Mouse (Mus musculus) monocyte, adult 5-6 weeks (primary cell): ENCODE results near the gene Stxbp5. TPM values are rescaled to one million over a fixed set of nuclear protein-coding genes. Genes with fewer than 3 reads are reported as not detected.
A peak's percentile ranks its signal among the peaks of the same experiment; 100 is the strongest.
"Not testable (repeated sequence)": the region's sequence is repeated elsewhere in the genome, so short reads cannot be mapped to it uniquely, and the experiment has no call there.

Experiments used
- ATAC-seq: fragments of 153-309, 156-312 bp; replicated peaks from 2 replicates; pipeline ENCODE4 v1.8.0; 2017; ENCODE audit warnings: mild to moderate bottlenecking; ENCODE audit not compliant: low TSS enrichment, insufficient number of reproducible peaks, severe bottlenecking, poor library complexity, low FRiP score
- total RNA-seq: library from RNA; stranded (forward); fragments of 200-1000, 200-491, 200-594 nt; gene quantifications from 3 replicates; pipeline ENCODE4 v1.2.3, GENCODE M21; 2017

The Stxbp5 gene
- total RNA-seq: 16.6 to 28.0 TPM (median 19.0 TPM) in 3 replicates

DNA sequence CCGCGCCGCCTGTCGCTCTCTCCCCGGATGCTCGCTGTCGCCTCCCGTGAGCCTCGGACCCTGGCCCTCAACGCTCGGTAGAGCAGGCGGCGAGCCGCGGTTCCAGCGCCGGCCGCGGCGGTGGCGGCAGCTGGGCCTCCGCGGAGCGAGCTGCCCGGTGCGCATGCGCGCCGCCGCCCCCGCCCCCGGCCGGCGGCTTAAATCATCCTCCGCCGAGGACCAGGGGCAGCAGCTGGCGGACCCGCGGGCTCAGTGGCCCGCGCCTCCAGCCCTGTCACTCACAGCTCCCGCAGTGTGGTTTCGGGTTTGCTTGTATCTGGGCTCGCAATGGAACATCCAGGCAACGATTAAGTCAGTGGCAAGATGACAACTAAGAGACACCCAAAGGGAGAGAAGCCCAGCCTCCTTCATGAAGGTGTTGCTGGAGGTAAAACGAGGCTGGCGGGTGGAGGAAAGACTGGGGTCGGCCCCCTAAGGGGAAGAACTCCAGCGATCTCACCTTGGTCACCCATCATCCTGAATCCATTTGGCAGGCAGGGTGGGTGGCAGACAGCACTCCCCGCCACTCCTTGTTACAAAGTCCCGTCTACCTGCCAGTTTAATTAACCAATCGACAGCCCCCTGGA is at the start of gene Stxbp5:
TSS of gene Stxbp5 (minus strand) at position 9 of the 626 bp plus-strand sequence.
- 0 out of 2 replicates have a peak, but pooled peaks have one; percentile 19 for ATAC-seq

DNA sequence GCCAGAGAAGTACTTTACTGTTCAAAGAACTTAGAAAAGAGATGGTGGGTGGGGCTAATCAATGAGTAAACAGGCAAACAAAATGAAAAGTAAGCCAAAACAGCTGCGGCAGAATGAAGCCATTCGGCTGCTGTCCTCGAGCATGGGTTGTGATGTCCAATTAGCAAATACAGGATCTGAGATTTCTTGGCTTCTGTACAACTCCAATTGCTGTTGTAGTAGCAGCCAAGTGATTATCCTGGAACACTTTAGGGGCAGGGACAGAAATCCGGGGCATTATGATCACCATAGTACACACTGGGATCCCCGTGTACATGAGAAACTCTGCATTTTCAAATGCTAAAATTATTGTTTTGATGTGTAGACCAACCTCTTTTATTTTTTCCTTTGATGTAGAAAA is 11.5 kb upstream of the Stxbp5 start:
- ATAC-seq: no peak

DNA sequence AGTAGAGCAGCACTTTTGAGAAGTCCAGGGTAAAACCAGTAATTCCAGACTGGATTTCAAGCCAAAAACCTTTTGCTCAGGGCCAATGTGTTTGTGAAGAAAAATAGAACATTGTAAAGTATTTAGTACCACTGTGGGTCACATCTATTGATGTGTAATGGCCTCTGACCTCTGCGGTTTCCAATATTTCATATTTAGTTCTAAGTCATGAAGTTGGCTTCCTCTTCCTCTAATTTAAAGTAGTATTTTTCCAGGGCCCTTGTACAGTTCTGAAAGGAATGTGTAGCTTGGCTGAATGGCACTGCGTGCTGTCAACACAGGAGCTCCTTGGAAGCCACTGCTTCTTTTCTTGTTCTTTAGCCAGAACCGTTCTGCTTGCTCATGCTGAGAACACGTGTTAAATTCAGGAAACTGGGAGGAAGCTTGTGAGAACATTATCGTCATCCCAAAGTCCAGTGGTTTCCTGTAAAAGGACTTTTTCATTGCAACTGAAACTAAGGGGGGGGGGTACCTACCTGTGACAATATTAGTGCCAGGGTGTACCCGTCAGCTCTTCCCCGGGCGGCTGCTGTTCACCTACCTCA is 7.1 kb upstream of the Stxbp5 start:
- ATAC-seq: no peak

DNA sequence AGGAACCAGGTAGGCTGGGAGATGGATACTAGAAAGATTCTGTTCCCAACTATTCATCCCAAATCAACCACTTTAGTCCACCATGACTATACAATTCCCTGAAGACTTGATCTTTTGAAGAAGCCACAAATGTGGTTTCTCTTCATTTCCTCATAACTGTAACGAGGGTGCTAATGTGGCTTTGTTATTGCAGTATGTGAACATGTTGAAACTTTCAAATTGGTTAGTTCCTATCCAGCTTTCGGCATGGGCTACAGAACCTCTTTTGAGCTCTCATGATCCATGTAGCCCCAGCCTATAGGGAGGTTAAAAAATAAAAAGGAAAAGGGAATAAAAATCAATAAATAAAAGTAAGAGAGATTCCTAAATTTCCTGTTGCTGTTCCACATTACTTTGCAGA is 6.6 kb upstream of the Stxbp5 start:
- ATAC-seq: peak; percentile 73

DNA sequence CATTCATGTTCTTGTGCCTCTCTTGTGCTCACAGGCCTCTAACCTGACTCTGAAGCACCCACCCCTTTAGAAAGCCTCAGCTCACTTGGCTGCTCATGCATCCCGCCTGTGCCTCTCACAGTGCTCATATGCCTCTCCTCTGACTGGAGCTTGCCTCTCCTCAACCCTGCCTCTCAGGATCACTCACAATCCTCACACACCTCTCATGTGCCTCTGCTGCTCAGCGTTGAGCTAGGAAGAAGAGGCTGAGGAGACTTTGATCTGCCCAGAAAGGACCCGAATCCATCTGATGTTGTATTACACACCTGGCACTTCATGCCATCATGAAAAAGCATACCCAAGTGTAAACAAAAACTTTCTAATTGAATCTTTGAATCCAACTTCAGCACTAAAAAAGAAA is 5.3 kb upstream of the Stxbp5 start:
- ATAC-seq: no peak

DNA sequence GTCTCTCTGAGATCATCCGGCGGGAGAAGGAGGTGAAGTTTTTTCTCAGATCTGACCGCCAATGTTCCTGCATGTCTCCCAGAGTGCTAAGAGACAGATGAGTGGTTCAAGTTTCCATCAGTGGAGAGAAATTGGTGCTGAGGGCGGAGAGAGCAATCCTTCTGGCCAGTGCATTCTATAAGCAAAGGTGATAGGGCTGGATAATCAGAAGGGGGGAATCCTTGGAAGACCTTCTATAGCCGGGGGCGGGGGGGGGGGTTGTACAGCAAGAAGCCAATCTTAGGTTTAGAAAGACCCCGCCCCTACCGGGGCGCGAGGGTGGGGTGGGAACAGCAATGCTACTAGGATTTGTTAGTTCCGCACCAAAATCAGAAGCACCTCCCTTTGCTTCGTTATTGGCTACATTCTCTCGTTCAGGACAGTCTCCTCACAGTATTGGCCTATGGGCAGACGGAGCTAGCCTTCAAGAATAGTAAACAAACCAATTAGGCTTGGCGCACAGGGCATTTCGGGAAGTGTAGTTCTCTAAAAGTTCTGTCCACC is 889 bp upstream of the Stxbp5 start:
- peak; percentile 94 for ATAC-seq

DNA sequence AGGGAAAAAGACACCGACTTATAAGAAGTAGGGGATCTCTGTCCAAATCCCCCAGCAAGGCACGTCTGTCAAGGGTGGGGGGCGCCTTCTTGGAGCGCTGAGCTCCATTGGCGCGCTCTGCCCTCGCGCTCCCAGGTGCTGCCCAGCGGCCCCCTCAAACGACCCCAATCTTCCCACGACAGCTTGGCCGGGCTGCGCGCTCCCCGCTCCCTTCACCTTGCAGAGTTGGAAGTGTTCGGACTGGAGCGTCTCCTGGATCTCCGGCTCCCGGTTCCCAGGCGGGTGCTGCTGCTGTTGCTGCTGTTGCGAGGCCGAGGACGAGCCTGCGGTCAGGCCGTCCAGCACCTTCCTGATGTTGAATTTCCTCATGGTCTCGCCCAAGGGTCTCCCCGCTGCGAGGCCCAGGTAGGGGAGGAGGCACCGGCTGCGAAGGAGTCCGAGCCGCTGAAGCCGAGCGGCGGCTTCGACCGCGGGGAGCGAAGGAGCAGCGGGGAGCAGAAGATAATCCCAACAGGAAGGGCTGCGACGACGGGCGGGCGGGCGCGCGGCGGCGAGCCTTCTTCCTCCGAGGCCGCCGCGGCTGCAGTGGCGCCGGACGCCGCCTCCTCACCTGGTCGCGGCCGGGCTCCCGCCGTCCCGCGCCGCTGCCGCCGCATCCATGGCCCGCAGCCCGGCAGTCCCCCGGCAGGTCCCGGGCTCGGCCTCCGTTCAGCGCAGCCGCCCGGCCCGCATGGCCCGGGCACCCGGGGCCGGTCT is 386 bp downstream of the Stxbp5 start:
- ATAC-seq: 0 out of 2 replicates have a peak, but pooled peaks have one; percentile 7

DNA sequence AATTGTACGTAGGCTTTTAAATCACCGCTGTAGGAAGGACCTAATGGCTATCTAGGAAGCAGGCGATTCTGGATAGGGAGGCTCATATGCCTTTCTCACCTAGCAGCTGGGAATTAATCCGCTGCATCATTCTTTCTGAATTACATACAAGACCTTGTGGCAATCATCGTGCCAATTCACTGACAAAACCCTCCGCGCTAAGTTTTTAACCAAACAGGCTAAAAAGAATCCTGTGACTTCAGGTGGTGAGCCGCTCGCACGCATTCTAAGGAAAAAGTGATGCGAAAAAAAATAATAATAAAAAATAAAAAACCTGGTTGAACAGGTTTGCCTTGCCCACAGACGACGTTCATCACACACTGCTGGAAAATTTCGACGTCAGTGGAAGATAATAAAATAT is 1.1 kb downstream of the Stxbp5 start:
- no peak for ATAC-seq

DNA sequence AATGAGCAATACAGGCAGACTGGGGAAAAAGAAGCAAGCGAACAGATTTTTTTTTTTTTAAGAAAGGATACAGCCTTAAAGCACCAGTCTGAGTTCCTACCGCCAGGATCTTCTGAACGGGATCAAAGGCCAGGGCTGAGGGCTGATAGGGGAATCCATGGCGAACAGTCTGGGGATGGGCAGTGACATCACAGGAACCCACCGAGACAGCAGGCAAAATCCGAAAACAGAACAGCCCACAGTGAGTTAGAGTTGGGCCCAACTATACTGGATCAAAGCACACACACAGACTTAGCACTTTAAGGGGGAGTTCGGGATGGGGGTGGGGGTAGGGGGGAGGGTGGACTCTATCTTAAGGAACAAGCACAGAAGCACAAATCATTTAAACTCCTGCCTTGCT is 1.8 kb downstream of the Stxbp5 start:
- ATAC-seq: no peak

DNA sequence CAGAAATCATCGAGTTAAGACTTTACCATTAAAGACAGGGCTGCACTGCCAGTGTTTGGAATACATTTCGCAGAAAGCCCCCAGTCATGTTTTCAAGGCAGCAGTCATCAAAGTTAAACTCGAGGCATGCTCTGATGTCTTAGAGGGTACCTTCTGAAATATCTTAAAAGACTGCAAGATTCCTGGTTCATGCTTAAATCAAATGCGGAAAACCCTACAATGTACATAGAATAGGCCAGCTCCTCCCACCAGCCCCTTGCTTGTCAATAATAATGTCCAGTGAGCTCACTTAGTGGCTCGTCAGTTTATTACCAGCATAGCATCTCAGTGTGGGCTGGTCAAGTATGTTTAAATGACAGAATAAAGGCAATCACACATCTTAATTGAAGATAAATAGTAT is 3.0 kb downstream of the Stxbp5 start:
- ATAC-seq: no peak

DNA sequence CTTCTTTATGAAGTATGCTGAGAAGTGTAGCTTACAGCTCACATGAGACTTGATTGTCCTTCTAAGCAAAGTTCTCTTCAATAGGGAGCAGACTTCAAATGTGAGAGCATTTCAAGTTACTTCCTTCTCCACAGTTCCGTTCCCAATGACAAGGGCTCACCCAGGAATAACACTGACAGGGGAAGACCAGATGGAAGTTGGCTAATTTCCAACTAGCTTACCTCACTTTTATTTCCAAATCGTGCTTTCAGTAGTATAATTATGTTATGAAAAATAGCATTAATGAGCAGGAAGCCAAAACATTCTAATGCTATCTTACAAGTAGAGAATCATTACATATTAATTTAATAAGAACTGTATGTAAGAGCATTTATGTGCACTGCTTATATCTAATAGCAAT is 7.3 kb downstream of the Stxbp5 start:
- no peak for ATAC-seq

DNA sequence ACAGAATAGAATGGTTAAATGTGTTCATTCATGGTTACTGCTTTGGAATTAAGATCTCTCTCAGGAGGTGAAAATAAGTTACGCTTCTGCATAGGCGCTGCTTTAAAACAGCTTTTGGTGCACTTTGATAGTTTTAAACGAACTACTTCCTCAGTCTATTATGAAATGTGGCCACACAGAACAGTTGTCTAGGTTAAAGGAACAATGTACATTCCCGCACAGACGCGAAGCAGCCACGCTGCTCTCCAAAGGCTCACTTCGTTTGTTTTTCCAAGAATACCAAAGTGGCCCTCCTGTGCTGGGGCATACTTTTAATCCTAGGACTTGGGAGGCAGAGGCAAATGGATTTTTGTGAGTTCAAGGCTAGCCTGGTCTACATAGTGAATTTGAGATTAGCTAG is 11.2 kb downstream of the Stxbp5 start:
- ATAC-seq: no peak

DNA sequence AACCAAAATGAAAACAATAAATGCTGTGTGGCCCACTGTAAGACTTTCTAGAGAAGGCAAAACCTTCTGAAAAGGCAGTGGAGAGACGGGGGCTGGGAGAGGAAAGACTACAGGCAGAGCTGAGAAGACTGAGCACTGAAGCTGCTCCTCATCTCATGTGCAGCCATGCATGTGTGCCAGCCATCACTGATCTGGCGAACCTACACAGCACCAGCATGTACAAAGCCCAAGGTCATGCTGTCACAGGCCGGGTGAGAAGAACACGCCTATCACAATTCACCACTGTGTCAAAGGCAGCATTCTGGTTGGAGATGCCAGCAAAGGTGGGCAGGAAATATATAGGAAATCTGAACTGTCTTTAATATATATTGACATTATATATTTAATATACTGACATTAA is 12.2 kb downstream of the Stxbp5 start:
- no peak for ATAC-seq

DNA sequence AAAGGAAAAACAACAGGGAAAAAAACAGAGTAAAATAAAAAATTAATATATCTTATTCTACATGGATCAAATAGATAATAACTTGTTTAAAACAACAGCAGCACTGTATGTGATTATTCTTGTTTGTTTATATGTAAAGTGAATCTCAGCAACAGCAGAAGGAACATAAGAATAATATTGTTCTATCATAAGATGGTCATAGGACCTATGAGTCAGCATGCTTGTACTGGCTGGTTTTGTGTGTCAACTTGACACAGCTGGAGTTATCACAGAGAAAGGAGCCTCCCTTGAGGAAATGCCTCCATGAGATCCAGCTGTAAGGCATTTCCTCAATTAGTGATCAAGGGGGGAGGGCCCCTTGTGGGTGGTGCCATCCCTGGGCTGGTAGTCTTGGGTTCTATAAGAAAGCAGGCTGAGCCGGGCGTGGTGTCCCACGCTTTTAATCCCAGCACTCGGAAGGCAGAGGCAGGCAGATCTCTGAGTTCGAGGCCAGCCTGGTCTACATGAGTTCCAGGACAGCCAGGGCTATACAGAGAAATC is 19.0 kb downstream of the Stxbp5 start:
- not testable (repeated sequence) for ATAC-seq

DNA sequence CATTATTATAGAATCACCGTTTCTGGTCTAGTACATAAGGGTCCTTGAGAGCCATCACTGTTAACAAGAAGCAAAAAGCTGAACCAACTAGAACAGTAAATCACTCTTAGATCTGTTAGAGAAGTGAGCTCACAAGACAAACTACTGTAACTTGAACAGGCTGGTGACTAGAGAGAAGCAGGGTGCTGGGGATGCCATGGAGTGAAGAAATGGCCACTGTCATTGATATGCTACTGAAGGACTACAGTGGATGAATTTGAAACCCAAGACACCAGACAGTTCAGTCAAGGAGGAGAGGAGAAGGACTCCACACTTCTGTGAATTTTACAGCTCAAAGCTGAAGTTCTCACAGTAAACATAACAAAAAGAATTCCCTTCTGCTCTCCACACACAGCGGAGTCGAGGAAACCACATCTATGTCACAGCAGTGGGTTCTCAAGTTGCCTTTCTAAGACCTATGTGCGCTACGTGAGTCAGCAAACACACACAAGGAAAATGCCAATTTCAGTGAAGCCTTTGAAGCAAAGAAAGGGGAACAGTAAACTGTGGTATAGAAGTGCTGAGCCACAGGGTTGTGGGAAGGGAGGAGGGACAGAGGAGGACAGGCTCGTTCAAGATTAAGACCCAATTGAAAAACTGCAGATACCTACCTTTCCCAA is 20.7 kb downstream of the Stxbp5 start:
- peak; percentile 51 for ATAC-seq

DNA sequence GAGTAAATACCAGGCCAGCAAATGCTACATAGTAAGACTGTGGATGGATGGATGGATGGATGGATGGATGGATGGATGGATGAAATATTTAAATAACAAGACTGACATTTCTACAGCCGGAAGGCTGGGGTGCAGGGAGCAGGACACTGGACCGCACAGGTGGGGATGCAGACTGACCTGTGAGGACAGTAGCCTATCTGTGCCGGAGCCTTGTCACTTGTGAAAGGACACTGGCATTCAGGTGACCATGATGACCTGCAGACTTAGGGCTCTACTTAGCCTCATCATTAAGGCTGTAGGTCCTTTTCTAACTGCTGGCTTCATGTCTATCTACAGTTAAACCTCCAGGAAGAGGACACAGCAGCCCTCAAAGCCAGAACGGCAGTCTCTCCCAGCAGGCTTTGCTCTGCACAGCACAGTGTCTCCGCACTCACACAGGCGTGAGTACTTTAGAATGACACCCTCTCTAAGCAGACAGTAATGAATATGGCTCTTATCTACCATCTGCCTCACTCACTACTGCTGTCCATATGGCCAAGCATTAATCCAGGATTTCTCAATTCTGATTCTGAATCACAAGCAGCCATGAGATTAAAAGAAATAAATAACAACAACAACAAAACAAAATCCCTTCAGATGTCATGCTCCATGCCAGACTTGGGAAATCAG is 21.9 kb downstream of the Stxbp5 start:
- no peak for ATAC-seq

DNA sequence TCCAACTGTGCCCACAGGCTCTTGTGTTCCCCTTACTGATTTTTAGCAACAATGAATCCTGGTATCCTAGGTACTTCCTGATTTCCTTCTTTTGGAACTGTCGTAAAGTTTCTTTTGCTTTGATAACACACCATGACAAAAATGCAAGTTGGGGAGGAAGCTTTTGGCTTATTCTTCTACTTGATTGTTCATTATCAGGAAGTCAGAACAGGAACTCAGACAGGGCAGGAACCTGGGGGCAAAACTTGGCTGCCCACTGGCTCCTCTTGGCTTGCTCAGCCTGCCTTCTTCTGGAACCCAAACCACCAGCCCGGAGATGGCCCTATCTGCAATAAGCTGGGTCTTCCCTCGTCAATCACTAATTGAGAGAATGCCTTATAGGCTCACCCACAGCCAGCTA is 25.0 kb downstream of the Stxbp5 start:
- ATAC-seq: no peak

DNA sequence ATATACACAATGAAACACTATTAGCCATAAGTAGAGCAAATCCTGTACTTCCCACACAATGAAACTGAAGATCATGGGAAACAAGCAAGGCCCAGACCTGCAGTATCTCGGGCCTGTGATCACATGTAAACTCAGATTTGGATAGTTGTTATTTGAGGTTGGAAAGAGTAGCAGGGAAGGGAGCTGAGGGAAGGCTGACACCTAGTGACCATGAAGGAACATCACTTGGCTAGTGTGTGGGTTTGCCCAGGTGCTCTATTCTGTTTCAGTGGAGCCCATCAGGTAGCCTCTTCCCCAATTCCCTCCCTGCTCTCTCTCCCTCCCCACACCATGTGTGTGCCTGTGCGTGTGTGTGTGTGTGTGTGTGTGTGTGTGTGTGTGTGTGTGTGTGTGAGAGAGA is 28.7 kb downstream of the Stxbp5 start:
- no peak for ATAC-seq
